Mouse (Mus musculus): ENCODE results near the gene Atad1.

DNA sequence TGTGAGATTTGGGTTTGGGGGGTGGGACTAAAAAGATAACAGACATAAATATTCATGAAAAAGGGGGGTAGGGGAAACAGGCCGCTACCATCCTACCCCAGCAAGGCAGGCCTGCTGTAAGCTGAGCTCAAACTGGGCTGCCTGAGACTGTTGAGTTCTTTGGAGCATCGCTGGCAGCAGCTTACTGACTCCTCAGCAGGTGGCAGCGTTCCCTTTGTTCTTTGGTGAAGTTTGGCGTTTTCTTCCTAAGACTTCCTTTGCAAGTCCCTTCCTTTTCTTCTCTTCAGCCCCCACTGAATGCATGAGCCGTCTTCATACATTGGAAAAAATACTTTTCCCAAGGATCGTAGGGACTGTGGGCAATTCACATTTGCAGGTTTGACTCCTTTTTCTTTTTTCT lies 9.8 kb upstream of the Atad1 start:
- TF ChIP-seq CTCF (IDR thresholded peaks at IDR 0.05; ENCODE audit: low read depth) (peak; percentile 51), EP300 (IDR thresholded peaks at IDR 0.05; ENCODE audit: low read depth) (no peak)
